Mouse (Mus musculus): ENCODE results near the gene Ntf5.
A peak's percentile ranks its signal among the peaks of the same experiment; 100 is the strongest.
"Not testable (repeated sequence)": the region's sequence is repeated elsewhere in the genome, so short reads cannot be mapped to it uniquely, and the experiment has no call there.

The Ntf5 gene

DNA sequence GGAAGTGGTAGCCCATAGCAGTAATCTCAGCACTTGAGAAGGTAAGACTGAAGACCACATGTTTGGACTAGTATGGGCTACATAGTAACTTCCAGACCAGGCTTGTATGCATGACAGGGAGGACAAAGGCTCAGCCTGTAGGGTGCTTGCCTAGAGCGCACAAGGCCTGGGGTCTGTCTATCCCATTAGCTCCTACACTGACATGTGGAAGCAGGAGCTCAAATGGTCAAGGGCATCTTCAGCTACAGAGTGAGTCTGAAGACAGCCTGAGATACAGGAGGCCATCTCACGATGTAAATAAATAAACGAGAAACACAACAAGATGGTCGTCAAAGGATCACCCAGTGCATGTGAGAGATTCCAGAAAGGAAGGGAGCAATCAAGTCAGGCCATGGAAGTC lies 48.8 kb downstream of the Ntf5 start:
- DNase-seq (ENCODE audit: low spot score) = no peak

- not testable (repeated sequence) for DNase-seq (ENCODE audit: low spot score)
These were observed 49.4 kb downstream of the Ntf5 start for GRCm38 (mm10) chr7:45462868-45463267.

GRCm38 (mm10) chr7:45463987-45464778 lies 50.7 kb downstream of the Ntf5 start:
- no peak for DNase-seq (ENCODE audit: low spot score)

- DNase-seq (ENCODE audit: low spot score) = no peak
These were observed 51.6 kb downstream of the Ntf5 start for GRCm38 (mm10) chr7:45465112-45465511.

GRCm38 (mm10) chr7:45465549-45465948 lies 52.1 kb downstream of the Ntf5 start:
- DNase-seq (ENCODE audit: low spot score) = no peak

DNA sequence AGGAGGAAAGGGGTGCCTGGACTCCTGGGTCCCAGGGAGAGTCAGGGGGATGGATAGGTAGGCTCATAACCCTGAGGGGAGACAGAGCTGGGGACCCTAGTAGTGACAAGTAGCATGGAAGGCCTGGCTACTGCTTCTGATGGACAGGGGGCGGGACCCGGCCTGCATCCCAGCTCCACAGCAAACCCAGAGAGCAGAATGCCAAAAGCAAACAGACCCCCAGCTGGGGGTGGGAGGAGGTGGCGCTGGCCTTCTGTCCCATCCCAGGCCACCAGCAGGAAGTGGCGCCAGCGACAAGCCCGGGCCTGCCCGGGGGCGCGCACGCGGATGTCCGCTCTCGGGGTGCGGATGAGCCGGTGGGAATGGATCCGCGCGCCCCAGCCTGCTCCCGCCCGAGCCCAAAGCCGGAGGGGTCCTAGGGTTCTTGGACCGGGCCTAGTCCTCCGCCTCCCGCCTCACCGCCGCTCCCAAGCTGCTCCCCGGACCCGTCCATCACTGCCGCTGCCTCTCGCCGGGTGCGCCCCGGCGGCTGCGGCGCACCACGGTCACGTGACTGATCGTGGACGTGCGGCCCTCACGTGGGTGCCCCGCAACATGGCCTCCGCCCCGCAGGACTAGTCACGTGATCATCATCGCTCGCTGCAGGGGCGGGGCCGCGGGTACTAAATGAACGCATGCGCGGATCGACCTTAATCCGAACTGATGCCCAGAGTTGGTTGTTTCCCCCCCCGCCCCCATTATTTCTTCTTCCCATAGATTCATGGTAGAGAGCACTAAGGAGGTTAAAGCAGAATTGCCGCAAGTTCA lies 53.0 kb downstream of the Ntf5 start, which contains the start of gene Bax:
Gene Bax (minus strand): TSS at position 616 of the 807 bp plus-strand sequence.
- DNase-seq (ENCODE audit: low spot score) = peak; percentile 95

Data from lung, postnatal 25 days (tissue).